22 mouse cellular contexts compared by ENCODE assay signal in genomic region chr6:121468235-121468634, GRCm38 (mm10). TPM values are rescaled to one million over a fixed set of nuclear protein-coding genes. Genes with fewer than 3 reads are reported as not detected.
DNase-seq lines count a peak whose midpoint lies in the region; ATAC-seq and TF ChIP-seq lines count a peak whose summit lies in the region.
"Had no signal": no experiment of that assay in that cellular context is flagged by ENCODE, and none has a peak within 500 bp of the region (broad histone marks: within the 10 kb centered on the region; RNA-seq: fewer than 3 reads in every experiment).

No protein-coding gene starts in this region.

- H3K4me3 ChIP-seq in hindbrain, postnatal 0 days (ENCODE audit: low read length), result no peak overlapping the region
- H3K4me3 ChIP-seq in hindbrain, embryonic 16.5 days (ENCODE audit: low read length), result no peak overlapping the region
- no peak overlapping the region for H3K4me3 ChIP-seq in midbrain, embryonic 14.5 days (replicated peaks; ENCODE audit: low read depth, low read length)
- H3K4me3 ChIP-seq in midbrain, postnatal 0 days (ENCODE audit: low read depth, low read length), result no peak overlapping the region
- H3K4me3 ChIP-seq in olfactory bulb, adult 2 months (ENCODE audit: insufficient read depth, low read depth, low read length), result peak overlapping the region; percentile 4; the same call in 1 of the 2 replicates
- H3K4me3 ChIP-seq: forebrain, embryonic 13.5 days; heart, embryonic 10.5 days; limb, embryonic 12.5 days; liver, embryonic 13.5 days; lung, embryonic 15.5 days; neural tube, embryonic 12.5 days; stomach, embryonic 15.5 days had no signal

- ATAC-seq in hindbrain, postnatal 0 days, result no peak
- ATAC-seq in hindbrain, embryonic 16.5 days, result no peak
- no peak for ATAC-seq in midbrain, embryonic 14.5 days (ENCODE audit: low FRiP score, low TSS enrichment)
- no peak for ATAC-seq in midbrain, postnatal 0 days (ENCODE audit: low FRiP score)
- ATAC-seq: activated CD4-positive, CD25-positive, alpha-beta regulatory T cell, adult 4 months; forebrain, embryonic 13.5 days; Patski had no signal

- TF ChIP-seq CTCF in hindbrain, postnatal 0 days (IDR thresholded peaks at IDR 0.05; ENCODE audit: low read depth), result no peak
- no peak for TF ChIP-seq CTCF in midbrain, postnatal 0 days (IDR thresholded peaks at IDR 0.05)
- TF ChIP-seq CTCF in olfactory bulb, adult 2 months (IDR thresholded peaks at IDR 0.05; ENCODE audit: insufficient read depth, low read depth, low read length), result no peak

- H3K4me2 ChIP-seq in hindbrain, postnatal 0 days (ENCODE audit: low read depth, low read length), result 0 out of 2 replicates have a peak overlapping the region, but pooled peaks have one; percentile 1
- no peak overlapping the region; the same call in none of the 2 replicates for H3K4me2 ChIP-seq in hindbrain, embryonic 16.5 days (ENCODE audit: low read length)
- H3K4me2 ChIP-seq in midbrain, embryonic 14.5 days (ENCODE audit: low read length), result no peak overlapping the region
- no peak overlapping the region for H3K4me2 ChIP-seq in midbrain, postnatal 0 days (ENCODE audit: low read depth, low read length, poor library complexity, severe bottlenecking)
- H3K4me2 ChIP-seq: forebrain, embryonic 13.5 days; limb, embryonic 12.5 days; liver, embryonic 13.5 days; lung, embryonic 15.5 days; neural tube, embryonic 12.5 days; stomach, embryonic 15.5 days had no signal

- H3K9me3 ChIP-seq in hindbrain, postnatal 0 days (ENCODE audit: low read length), result no peaks in the 10 kb centered on the region
- H3K9me3 ChIP-seq in hindbrain, embryonic 16.5 days (ENCODE audit: control insufficient read depth, low read length), result no peaks in the 10 kb centered on the region
- no peaks in the 10 kb centered on the region for H3K9me3 ChIP-seq in midbrain, embryonic 14.5 days (ENCODE audit: control insufficient read depth, low read length)
- no peaks in the 10 kb centered on the region for H3K9me3 ChIP-seq in midbrain, postnatal 0 days (ENCODE audit: low read length)
- H3K9me3 ChIP-seq: forebrain, embryonic 13.5 days; heart, embryonic 10.5 days; limb, embryonic 12.5 days; liver, embryonic 13.5 days; lung, embryonic 15.5 days; neural tube, embryonic 12.5 days; stomach, embryonic 15.5 days had no signal

- no peak overlapping the region for H3K9ac ChIP-seq in hindbrain, postnatal 0 days (replicated peaks; ENCODE audit: low read length)
- H3K9ac ChIP-seq in hindbrain, embryonic 16.5 days (ENCODE audit: low read depth, low read length), result no peak overlapping the region; the same call in 1 of the 2 replicates
- H3K9ac ChIP-seq in midbrain, embryonic 14.5 days (replicated peaks; ENCODE audit: low read length), result no peak overlapping the region
- H3K9ac ChIP-seq in midbrain, postnatal 0 days (replicated peaks; ENCODE audit: low read length, poor library complexity, severe bottlenecking), result no peak overlapping the region
- H3K9ac ChIP-seq: forebrain, embryonic 13.5 days; limb, embryonic 12.5 days; liver, embryonic 13.5 days; lung, embryonic 15.5 days; neural tube, embryonic 12.5 days; stomach, embryonic 15.5 days had no signal

- H3K4me1 ChIP-seq in hindbrain, postnatal 0 days (ENCODE audit: insufficient read depth, low read length), result no peaks in the 10 kb centered on the region; the same call in 1 of the 2 replicates
- peaks cover 23% of the 10 kb centered on the region for H3K4me1 ChIP-seq in hindbrain, embryonic 16.5 days (ENCODE audit: control insufficient read depth, insufficient read depth, low read depth, low read length)
- H3K4me1 ChIP-seq in midbrain, embryonic 14.5 days (ENCODE audit: control insufficient read depth, insufficient read depth, low read length), result peaks cover 20% of the 10 kb centered on the region
- H3K4me1 ChIP-seq in midbrain, postnatal 0 days (ENCODE audit: insufficient read depth, low read length), result peaks cover 12% of the 10 kb centered on the region; the same call in 1 of the 2 replicates
- H3K4me1 ChIP-seq in olfactory bulb, adult 2 months (ENCODE audit: control insufficient read depth, insufficient read depth, low read length), result peaks cover 40% of the 10 kb centered on the region
- H3K4me1 ChIP-seq: limb, embryonic 12.5 days; liver, embryonic 13.5 days; lung, embryonic 15.5 days; stomach, embryonic 15.5 days had no signal

- H3K27ac ChIP-seq in hindbrain, postnatal 0 days, result no peak overlapping the region
- no peak overlapping the region for H3K27ac ChIP-seq in hindbrain, embryonic 16.5 days (ENCODE audit: low read depth, low read length)
- H3K27ac ChIP-seq in midbrain, embryonic 14.5 days (replicated peaks; ENCODE audit: low read depth, low read length), result no peak overlapping the region
- no peak overlapping the region for H3K27ac ChIP-seq in midbrain, postnatal 0 days (ENCODE audit: low read depth, low read length)
- H3K27ac ChIP-seq in olfactory bulb, adult 2 months (ENCODE audit: insufficient read depth, low read depth, low read length), result no peak overlapping the region
- H3K27ac ChIP-seq: forebrain, embryonic 13.5 days; heart, embryonic 10.5 days; limb, embryonic 12.5 days; liver, embryonic 13.5 days; lung, embryonic 15.5 days; neural tube, embryonic 12.5 days; stomach, embryonic 15.5 days had no signal

- TF ChIP-seq POLR2A in olfactory bulb, adult 2 months (IDR thresholded peaks at IDR 0.05; ENCODE audit: insufficient read depth, low read depth, low read length), result no peak

- H3K36me3 ChIP-seq in hindbrain, postnatal 0 days (ENCODE audit: insufficient read depth, low read length), result no peaks in the 10 kb centered on the region
- H3K36me3 ChIP-seq in hindbrain, embryonic 16.5 days (ENCODE audit: control insufficient read depth, insufficient read depth, low read length), result no peaks in the 10 kb centered on the region
- no peaks in the 10 kb centered on the region for H3K36me3 ChIP-seq in midbrain, embryonic 14.5 days (ENCODE audit: control insufficient read depth, insufficient read depth, low read length)
- no peaks in the 10 kb centered on the region for H3K36me3 ChIP-seq in midbrain, postnatal 0 days (ENCODE audit: insufficient read depth, low read length)
- H3K36me3 ChIP-seq: heart, embryonic 10.5 days; limb, embryonic 12.5 days; liver, embryonic 13.5 days; lung, embryonic 15.5 days; neural tube, embryonic 12.5 days; stomach, embryonic 15.5 days had no signal

- no peaks in the 10 kb centered on the region for H3K27me3 ChIP-seq in hindbrain, postnatal 0 days (ENCODE audit: insufficient read depth, low read length)
- no peaks in the 10 kb centered on the region for H3K27me3 ChIP-seq in hindbrain, embryonic 16.5 days (replicated peaks; ENCODE audit: control insufficient read depth, insufficient read depth, low read length)
- H3K27me3 ChIP-seq in midbrain, embryonic 14.5 days (ENCODE audit: control insufficient read depth, insufficient read depth, low read length), result no peaks in the 10 kb centered on the region
- no peaks in the 10 kb centered on the region for H3K27me3 ChIP-seq in midbrain, postnatal 0 days (ENCODE audit: insufficient read depth, low read length)
- H3K27me3 ChIP-seq: forebrain, embryonic 13.5 days; neural tube, embryonic 12.5 days had no signal

- no peak for DNase-seq in hindbrain, postnatal 0 days (ENCODE audit: low spot score)
- peak; percentile 40 for DNase-seq in midbrain, embryonic 14.5 days
- no peak for DNase-seq in midbrain, postnatal 0 days (ENCODE audit: low spot score)
- peak; percentile 48 for DNase-seq in kidney, postnatal 14 days
- DNase-seq in lung, postnatal 36 days, result no peak
- DNase-seq: gastrocnemius, postnatal 25 days; heart, postnatal 10 days; liver, embryonic 13.5 days; retina, postnatal 1 day; thymus, adult 2 months had no signal

RNA-seq across cellular contexts. Expression of gene Iqsec3, which starts 5.2 kb away (rescaled TPM):
- total RNA-seq in hindbrain, postnatal 0 days (2014; rRNA removed), result 48.2 and 53.1 TPM in 2 replicates
- polyA plus RNA-seq in hindbrain, postnatal 0 days (2015; fragmentation: Nextera tagmentation; extraction: Ambion mirVana), result 10.6 and 10.7 TPM in 2 replicates
- 12.7 and 13.0 TPM in 2 replicates for polyA plus RNA-seq in hindbrain, embryonic 16.5 days (2015; fragmentation: Nextera tagmentation; extraction: Ambion mirVana)
- 11.2 and 11.6 TPM in 2 replicates for polyA plus RNA-seq in midbrain, embryonic 14.5 days (2014; fragmentation: Nextera tagmentation; extraction: Ambion mirVana)
- total RNA-seq in midbrain, postnatal 0 days (2014; rRNA removed), result 48.6 and 50.3 TPM in 2 replicates
- polyA plus RNA-seq in midbrain, postnatal 0 days (2015; fragmentation: Nextera tagmentation; extraction: Ambion mirVana), result 9.5 and 10.7 TPM in 2 replicates
- not detected in 2 replicates for polyA plus RNA-seq in olfactory bulb, adult 2 months (2012; ENCODE audit: insufficient read depth, insufficient read length, low replicate concordance, missing spikeins)
- total RNA-seq: megakaryocyte, adult 5-6 weeks had no signal
- polyA plus RNA-seq: activated CD4-positive, CD25-positive, alpha-beta regulatory T cell, adult 4 months; liver, embryonic 13.5 days; spleen, adult 2 months had no signal

Comparison
In these comparisons a context has a peak if more than half of its experiments do, and no peak if none do; other contexts are left out.
1. DNase-seq: peak in midbrain, embryonic 14.5 days (single experiment) and kidney, postnatal 14 days (single experiment); none in hindbrain, postnatal 0 days (single experiment), midbrain, postnatal 0 days (single experiment) and lung, postnatal 36 days (single experiment).